Comparison of ENCODE assay signal across 8 mouse cellular contexts in genomic region chr16:30586935-30587493, GRCm38 (mm10). TPM values are rescaled to one million over a fixed set of nuclear protein-coding genes. Genes with fewer than 3 reads are reported as not detected.
A peak's percentile ranks its signal among the peaks of the same experiment; 100 is the strongest.
DNase-seq lines count a peak whose midpoint lies in the region; ATAC-seq and TF ChIP-seq lines count a peak whose summit lies in the region.

No protein-coding gene starts in this region.

- peaks cover 7% of the 10 kb centered on the region for H3K4me1 ChIP-seq in heart, embryonic 12.5 days (replicated peaks)
- H3K4me1 ChIP-seq in ES-E14 (ENCODE audit: control insufficient read depth in 2 of 2, insufficient read depth in 2 of 2, low read length in 2 of 2, poor library complexity in 1 of 2), result peaks cover 0 to 6% of the 10 kb centered on the region in 2 experiments; a peak in 1 of 4 replicates
- peaks cover 13% of the 10 kb centered on the region for H3K4me1 ChIP-seq in hindbrain, embryonic 10.5 days (replicated peaks)
- H3K4me1 ChIP-seq in megakaryocyte, embryonic 14.5 days, result peaks cover 38% of the 10 kb centered on the region

- intact Hi-C loops in left cerebral cortex, postnatal 25 days (cut with DNase I), result no loop called here

- H3K27me3 ChIP-seq in heart, embryonic 12.5 days (replicated peaks), result no peaks in the 10 kb centered on the region
- no peaks in the 10 kb centered on the region for H3K27me3 ChIP-seq in hindbrain, embryonic 10.5 days (ENCODE audit: insufficient read depth, poor library complexity, severe bottlenecking)
- no peaks in the 10 kb centered on the region for H3K27me3 ChIP-seq in megakaryocyte, embryonic 14.5 days (replicated peaks)

- DNase-seq in heart, adult 8-10 months (ENCODE audit: low spot score), result no peak
- DNase-seq in ES-E14 (ENCODE audit: low read depth, low spot score), result no peak
- DNase-seq in hindbrain, embryonic 10.5 days (ENCODE audit: low spot score), result no peak
- DNase-seq in left cerebral cortex, postnatal 25 days (ENCODE audit: low spot score in 2 of 2), result no peak
- no peak for DNase-seq in right cerebral cortex, adult 18-20 months
- no peak for DNase-seq in cerebellum, postnatal 14 days

- peaks cover 34% of the 10 kb centered on the region for H3K36me3 ChIP-seq in heart, embryonic 12.5 days
- peaks cover 28% of the 10 kb centered on the region for H3K36me3 ChIP-seq in ES-E14 (ENCODE audit: control insufficient read depth, insufficient read depth, low read length, poor library complexity, severe bottlenecking)
- peaks cover 38% of the 10 kb centered on the region for H3K36me3 ChIP-seq in hindbrain, embryonic 10.5 days
- H3K36me3 ChIP-seq in megakaryocyte, embryonic 14.5 days (replicated peaks; ENCODE audit: low read length), result peaks cover 38% of the 10 kb centered on the region

- H3K9me3 ChIP-seq in heart, embryonic 12.5 days (replicated peaks), result no peaks in the 10 kb centered on the region
- no peaks in the 10 kb centered on the region for H3K9me3 ChIP-seq in ES-E14 (ENCODE audit: control insufficient read depth, insufficient read depth, low read depth, low read length)
- H3K9me3 ChIP-seq in hindbrain, embryonic 10.5 days, result no peaks in the 10 kb centered on the region
- H3K9me3 ChIP-seq in megakaryocyte, embryonic 14.5 days, result no peaks in the 10 kb centered on the region

- WGBS in heart, embryonic 12.5 days, result 2% methylated on average over 19 of the region's 19 CpGs
- WGBS in hindbrain, embryonic 10.5 days, result 3% methylated on average over 19 of the region's 19 CpGs

- peak overlapping the region; percentile 85 for H3K4me2 ChIP-seq in heart, embryonic 12.5 days

- peak; percentile 12; the same call in 1 of the 2 replicates for ATAC-seq in heart, embryonic 12.5 days (ENCODE audit: insufficient number of reproducible peaks, low FRiP score)

- peak overlapping the region; percentile 29; the same call in 1 of the 2 replicates for H3K27ac ChIP-seq in heart, embryonic 12.5 days (ENCODE audit: poor library complexity, severe bottlenecking)
- H3K27ac ChIP-seq in ES-E14 (ENCODE audit: insufficient read depth, low read depth, low read length, poor library complexity, severe bottlenecking), result peak overlapping the region; percentile 63
- peak overlapping the region; percentile 95 for H3K27ac ChIP-seq in hindbrain, embryonic 10.5 days

- in situ Hi-C loops in ES-E14 (cut with MboI; ENCODE audit: low sequenced_read_pairs in 2 of 2, unreplicated experiment in 2 of 2), result loop anchor here in 1 of 2 experiments (25.0 kb wide), 1 partner anchor 775 kb away; no protein-coding TSS in a partner anchor

- peak overlapping the region; percentile 91 for H3K4me3 ChIP-seq in heart, embryonic 12.5 days
- H3K4me3 ChIP-seq in ES-E14 (ENCODE audit: insufficient read depth in 1 of 2, low read depth in 1 of 2, low read length in 2 of 2, poor library complexity in 1 of 2, severe bottlenecking in 1 of 2), result peak overlapping the region; percentile 67 to 96
- peak overlapping the region; percentile 89 for H3K4me3 ChIP-seq in hindbrain, embryonic 10.5 days
- peak overlapping the region; percentile 97 for H3K4me3 ChIP-seq in megakaryocyte, embryonic 14.5 days (replicated peaks)

- peak overlapping the region; percentile 80 for H3K9ac ChIP-seq in heart, embryonic 12.5 days
- peak overlapping the region; percentile 96 for H3K9ac ChIP-seq in ES-E14 (ENCODE audit: insufficient read depth, low read depth, low read length, poor library complexity, severe bottlenecking)

TF ChIP-seq in ES-E14, 5 proteins besides CTCF, POLR2A, EP300 and RAD21:
- no peak for TF ChIP-seq MAFK (IDR thresholded peaks at IDR 0.05; ENCODE audit: insufficient read depth, low read depth, low read length)
- TF ChIP-seq ZNF384 (IDR thresholded peaks at IDR 0.05; ENCODE audit: low read depth, low read length), result no peak
- TF ChIP-seq ZC3H11A (IDR thresholded peaks at IDR 0.05; ENCODE audit: borderline replicate concordance, low read depth, low read length), result no peak
- TF ChIP-seq CHD2 (IDR thresholded peaks at IDR 0.05; ENCODE audit: low read depth, low read length), result no peak
- no peak for TF ChIP-seq HCFC1 (IDR thresholded peaks at IDR 0.05; ENCODE audit: borderline replicate concordance, insufficient read depth, low read length)

RNA-seq across cellular contexts. Expression of gene Lsg1, which starts 0.4 kb away (rescaled TPM):
- 42.9 and 48.1 TPM in 2 replicates for polyA plus RNA-seq in heart, embryonic 12.5 days (2016; fragmentation: Nextera tagmentation; extraction: Ambion mirVana)
- total RNA-seq in heart, adult 8-10 months (2022), result 10 to 100 TPM; 15.3 to 21.1 (median 19.7) TPM
- 78.0 and 87.2 TPM in 2 replicates for total RNA-seq in ES-E14 (2012; rRNA removed)
- 74.5 and 78.5 TPM in 2 replicates for polyA plus RNA-seq in hindbrain, embryonic 10.5 days (2016; fragmentation: Nextera tagmentation; extraction: Ambion mirVana)
- polyA plus RNA-seq in megakaryocyte, embryonic 14.5 days (2012; ENCODE audit: insufficient read depth, low replicate concordance), result 0.74 and 5.8 TPM in 2 replicates
- total RNA-seq in left cerebral cortex, postnatal 25 days (2021), result 10 to 100 TPM; 16.6 to 17.9 TPM

RNA-seq across cellular contexts. Expression of gene Fam43a, which starts 12.5 kb away (rescaled TPM):
- 14.5 and 15.4 TPM in 2 replicates for polyA plus RNA-seq in heart, embryonic 12.5 days (2016; fragmentation: Nextera tagmentation; extraction: Ambion mirVana)
- total RNA-seq in heart, adult 8-10 months (2022), result 10 to 100 TPM; 19.6 to 26.6 (median 23.8) TPM
- 20.1 and 22.2 TPM in 2 replicates for total RNA-seq in ES-E14 (2012; rRNA removed)
- polyA plus RNA-seq in hindbrain, embryonic 10.5 days (2016; fragmentation: Nextera tagmentation; extraction: Ambion mirVana), result 15.5 and 16.6 TPM in 2 replicates
- polyA plus RNA-seq in megakaryocyte, embryonic 14.5 days (2012; ENCODE audit: insufficient read depth, low replicate concordance), result 60.0 and 108 TPM in 2 replicates
- 10 to 100 TPM; 11.8 to 14.2 TPM for total RNA-seq in left cerebral cortex, postnatal 25 days (2021)

RNA-seq across cellular contexts. Expression of gene Tmem44, which starts 36.4 kb away (rescaled TPM):
- polyA plus RNA-seq in heart, embryonic 12.5 days (2016; fragmentation: Nextera tagmentation; extraction: Ambion mirVana), result 23.8 and 26.9 TPM in 2 replicates
- total RNA-seq in heart, adult 8-10 months (2022), result 1 to 10 TPM; 4.1 to 7.0 (median 5.2) TPM
- 4.2 and 9.2 TPM in 2 replicates for total RNA-seq in ES-E14 (2012; rRNA removed)
- polyA plus RNA-seq in hindbrain, embryonic 10.5 days (2016; fragmentation: Nextera tagmentation; extraction: Ambion mirVana), result 22.8 and 39.3 TPM in 2 replicates
- 0.45 TPM in 1 of 2 replicates, not detected in the other for polyA plus RNA-seq in megakaryocyte, embryonic 14.5 days (2012; ENCODE audit: insufficient read depth, low replicate concordance)
- total RNA-seq in left cerebral cortex, postnatal 25 days (2021), result 10 to 100 TPM; 66.5 to 73.7 TPM

Comparison
In these comparisons a context has a peak if more than half of its experiments do, and no peak if none do; other contexts are left out.
1. H3K27ac ChIP-seq: peak in every context shown above with its lines; median percentile 95 in hindbrain, embryonic 10.5 days; 63 in ES-E14; 29 in heart, embryonic 12.5 days.